Mouse (Mus musculus) lung, adult 2 months (tissue): ENCODE results near the gene Htra3. TPM values are rescaled to one million over a fixed set of nuclear protein-coding genes. Genes with fewer than 3 reads are reported as not detected.
A peak's percentile ranks its signal among the peaks of the same experiment; 100 is the strongest.

ENCODE experiments used
- DNase-seq: peaks from one replicate; pipeline ENCODE4 v3.0.0; 2022
- H3K4me1 ChIP-seq: fragments of 200-500 bp; 2 replicates; pipeline ENCODE4 v1.6.1; 2011; ENCODE audit warnings: low read length; ENCODE audit not compliant: control insufficient read depth, insufficient read depth
- H3K4me3 ChIP-seq: fragments of 200-500 bp; replicated peaks from 2 replicates; pipeline ENCODE3; 2011; ENCODE audit warnings: low read depth, mild to moderate bottlenecking, control low read depth, low read length; ENCODE audit errors: extremely low read depth
- CTCF ChIP-seq: fragments of 200-500 bp; IDR thresholded peaks from 2 replicates; pipeline ENCODE4 v1.5.1; 2011; ENCODE audit warnings: mild to moderate bottlenecking, low read length, control low read depth; ENCODE audit not compliant: insufficient read depth
- POLR2A ChIP-seq: fragments of 200-500 bp; IDR thresholded peaks from 2 replicates; pipeline ENCODE4 v1.6.1; 2011; ENCODE audit warnings: low read depth, mild to moderate bottlenecking, control low read depth, low read length, borderline replicate concordance; ENCODE audit errors: extremely low read depth
- WGBS: fragments of 180-500 bp; shearing (Covaris S2); methylation state at CpG from one replicate; pipeline ENCODE4 v1.1.7; 2018; 5-methylcytosine and 5-hydroxymethylcytosine counted together
- polyA plus RNA-seq: library from polyadenylated mRNA; depleted of rRNA; stranded (reverse); fragments of >200 nt; gene quantifications from 2 replicates; pipeline ENCODE4 v1.2.3, GENCODE M21; 2012

Htra3 gene
- polyA plus RNA-seq, 1 experiment, result 59.4 TPM

GRCm38 (mm10) chr5:35685079-35685478 is 5.5 kb upstream of the Htra3 start:
- no peak for DNase-seq
- no peak for TF ChIP-seq POLR2A
- TF ChIP-seq CTCF, result no peak
- Histone ChIP-seq H3K4me3 (no peak overlapping the region), H3K4me1 (no peaks in the 10 kb centered on the region)
- WGBS, result 56% methylated on average over 3 of the region's 3 CpGs

DNA sequence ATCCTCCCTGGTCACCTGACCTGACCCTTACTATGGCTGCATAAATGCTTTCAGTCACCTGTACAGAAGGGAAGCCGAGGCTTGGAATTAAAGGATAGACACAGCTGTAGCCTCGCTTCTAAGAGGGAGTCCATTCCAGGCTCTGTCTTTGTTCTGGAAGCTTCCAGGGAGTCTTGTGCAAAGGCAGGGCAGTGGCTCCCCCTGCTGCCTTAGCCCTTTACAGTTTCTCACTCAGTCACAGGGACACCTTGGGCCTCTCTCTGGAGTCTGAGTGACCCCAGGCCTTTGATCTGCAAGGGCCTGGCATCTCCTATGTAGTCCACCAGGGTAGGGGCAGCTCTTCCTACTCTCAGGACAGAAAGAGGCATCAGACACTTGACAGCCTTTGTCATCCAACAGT is 1.4 kb upstream of the Htra3 start:
- Histone ChIP-seq H3K4me3 (no peak overlapping the region), H3K4me1 (no peaks in the 10 kb centered on the region)
- DNase-seq, result peak; percentile 36
- WGBS, result 44% methylated on average over 2 of the region's 2 CpGs
- TF ChIP-seq CTCF (peak; percentile 68), POLR2A (no peak)

- 89% methylated on average over 7 of the region's 7 CpGs for WGBS
- no peak overlapping the region for H3K4me3 ChIP-seq
- DNase-seq, result no peak
Measured at GRCm38 (mm10) chr5:35676964-35677363, 2.6 kb downstream of the Htra3 start.

GRCm38 (mm10) chr5:35674081-35674555 is 5.5 kb downstream of the Htra3 start:
- TF ChIP-seq POLR2A (no peak), CTCF (no peak)
- DNase-seq, result peak; percentile 82
- H3K4me3 ChIP-seq, result no peak overlapping the region
- H3K4me1 ChIP-seq, result peaks cover 23% of the 10 kb centered on the region
- WGBS, result 31% methylated on average over 4 of the region's 4 CpGs

More at GRCm38 (mm10) chr5:35676964-35677363, 2.6 kb downstream of the Htra3 start:
- no peak for TF ChIP-seq CTCF
- TF ChIP-seq POLR2A, result no peak
- peaks cover 22% of the 10 kb centered on the region for H3K4me1 ChIP-seq

DNA sequence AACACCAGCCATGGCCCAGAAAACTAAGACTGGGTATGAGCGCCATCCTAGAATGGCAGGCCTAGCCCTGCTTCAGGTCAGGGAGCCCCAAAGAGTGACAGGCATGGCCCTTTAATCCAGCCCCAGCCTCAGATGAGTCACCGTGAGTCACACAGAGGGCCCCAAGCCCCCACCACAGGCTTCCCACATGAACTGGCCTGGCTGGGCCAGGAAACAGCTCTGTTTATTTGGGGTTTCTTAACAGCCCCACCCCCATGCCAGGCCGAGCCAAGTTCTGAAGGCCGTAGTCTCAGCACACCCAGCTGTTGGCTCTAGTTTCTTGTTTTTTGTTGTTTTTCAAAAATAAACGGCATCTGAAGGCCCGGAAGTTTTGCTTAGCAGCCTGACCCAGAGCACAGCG is 6.5 kb downstream of the Htra3 start:
- DNase-seq, result peak; percentile 66
- 14% methylated on average over 7 of the region's 7 CpGs for WGBS
- H3K4me3 ChIP-seq, result no peak overlapping the region
- no peak for TF ChIP-seq POLR2A
- TF ChIP-seq CTCF, result no peak
- H3K4me1 ChIP-seq, result peaks cover 23% of the 10 kb centered on the region

- TF ChIP-seq CTCF (no peak), POLR2A (no peak)
- 96% methylated on average over 1 of the region's 1 CpGs for WGBS
- Histone ChIP-seq H3K4me1 (peaks cover 23% of the 10 kb centered on the region), H3K4me3 (no peak overlapping the region)
- DNase-seq, result no peak
Measured at GRCm38 (mm10) chr5:35672581-35672980, 7.0 kb downstream of the Htra3 start.

GRCm38 (mm10) chr5:35671474-35671891 is 8.1 kb downstream of the Htra3 start:
- TF ChIP-seq CTCF (no peak), POLR2A (0 out of 2 replicates have a peak, but pooled peaks have one; percentile 10)
- peak; percentile 52 for DNase-seq
- WGBS, result 54% methylated on average over 9 of the region's 9 CpGs
- peaks cover 23% of the 10 kb centered on the region for H3K4me1 ChIP-seq
- no peak overlapping the region for H3K4me3 ChIP-seq

DNA sequence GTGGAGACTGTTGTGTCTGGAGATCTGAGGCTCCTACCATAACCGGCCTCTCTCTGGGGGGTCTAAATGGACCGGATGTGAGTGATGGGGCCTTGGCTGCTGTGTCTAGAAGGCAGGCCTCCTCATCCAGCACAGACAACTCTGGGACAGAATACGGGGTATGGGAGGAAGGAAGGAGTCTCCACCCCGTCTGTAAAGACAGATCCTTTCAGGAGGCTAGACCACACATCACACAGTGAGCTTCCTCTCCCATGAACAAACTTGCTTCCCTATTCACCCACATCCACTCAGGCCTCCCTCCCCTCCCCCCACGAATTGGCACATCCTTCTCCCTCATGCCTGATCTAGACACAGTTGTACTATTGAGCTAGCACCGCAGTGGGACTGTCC is 9.2 kb downstream of the Htra3 start:
- no peak for TF ChIP-seq POLR2A
- TF ChIP-seq CTCF, result no peak
- no peak overlapping the region for H3K4me3 ChIP-seq
- WGBS, result 25% methylated on average over 6 of the region's 6 CpGs
- no peak for DNase-seq
- peaks cover 23% of the 10 kb centered on the region for H3K4me1 ChIP-seq

DNA sequence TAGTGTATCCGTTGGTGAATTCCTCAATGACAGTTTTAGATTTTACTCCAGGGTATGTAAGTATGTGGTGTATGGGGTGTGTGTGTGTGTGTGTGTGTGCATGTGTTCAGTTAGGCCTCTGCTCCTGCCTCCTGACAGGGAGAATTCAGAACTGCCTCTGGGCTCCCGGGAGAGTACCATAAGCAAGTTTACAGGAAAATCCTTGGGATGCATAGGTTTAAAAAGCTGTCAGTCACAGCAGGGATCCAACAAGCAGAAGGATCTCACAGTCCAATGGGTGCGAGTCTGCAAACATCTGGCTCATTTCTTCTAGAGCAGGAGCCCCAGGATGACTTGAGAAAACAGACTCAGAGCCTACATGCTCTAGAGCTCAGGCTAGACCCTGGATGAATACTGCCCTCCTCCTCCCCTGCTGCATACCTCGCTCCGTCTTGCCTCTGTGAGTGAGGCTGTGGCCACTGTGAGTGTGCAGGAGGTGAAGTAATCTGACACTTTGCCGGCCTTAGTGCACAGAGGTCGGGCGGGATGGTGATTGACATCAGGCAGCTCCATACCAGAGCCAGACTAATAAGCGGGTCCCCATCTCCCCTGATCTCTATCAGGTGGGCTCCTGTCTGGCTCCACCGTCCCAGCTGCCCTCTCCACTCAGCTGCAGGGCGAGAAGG is 9.7 kb downstream of the Htra3 start:
- Histone ChIP-seq H3K4me1 (peaks cover 23% of the 10 kb centered on the region), H3K4me3 (no peak overlapping the region)
- no peak for TF ChIP-seq POLR2A
- no peak for TF ChIP-seq CTCF
- 44% methylated on average over 11 of the region's 11 CpGs for WGBS
- no peak for DNase-seq

DNA sequence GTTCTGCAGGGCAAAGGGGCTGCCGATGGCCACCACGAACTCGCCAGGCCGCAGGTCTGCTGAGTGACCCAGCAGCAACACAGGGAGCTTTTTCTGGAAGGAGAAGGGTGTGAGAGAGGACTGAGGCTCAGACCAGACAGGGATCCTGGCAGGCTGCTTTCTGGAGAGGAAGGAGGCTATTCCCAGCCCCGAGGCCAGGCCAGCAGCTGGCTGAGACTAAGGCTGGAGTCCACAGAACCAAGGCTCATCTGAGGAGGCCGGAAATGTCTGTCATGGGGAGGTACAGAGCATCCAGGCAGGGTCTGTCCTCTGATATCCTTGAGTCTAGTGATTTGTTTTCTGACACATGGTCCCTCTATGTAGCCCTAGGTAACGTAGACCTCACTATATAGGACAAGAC is 13.4 kb downstream of the Htra3 start:
- Histone ChIP-seq H3K4me3 (no peak overlapping the region), H3K4me1 (no peaks in the 10 kb centered on the region)
- no peak for TF ChIP-seq CTCF
- no peak for TF ChIP-seq POLR2A
- no peak for DNase-seq
- 76% methylated on average over 7 of the region's 7 CpGs for WGBS
